Mouse (Mus musculus): ENCODE measurements around the gene Akr1a1. TPM values are rescaled to one million over a fixed set of nuclear protein-coding genes. Genes with fewer than 3 reads are reported as not detected.

Gene Akr1a1
- polyA plus RNA-seq, 1 experiment from 2014 or later, result 755 TPM

DNA sequence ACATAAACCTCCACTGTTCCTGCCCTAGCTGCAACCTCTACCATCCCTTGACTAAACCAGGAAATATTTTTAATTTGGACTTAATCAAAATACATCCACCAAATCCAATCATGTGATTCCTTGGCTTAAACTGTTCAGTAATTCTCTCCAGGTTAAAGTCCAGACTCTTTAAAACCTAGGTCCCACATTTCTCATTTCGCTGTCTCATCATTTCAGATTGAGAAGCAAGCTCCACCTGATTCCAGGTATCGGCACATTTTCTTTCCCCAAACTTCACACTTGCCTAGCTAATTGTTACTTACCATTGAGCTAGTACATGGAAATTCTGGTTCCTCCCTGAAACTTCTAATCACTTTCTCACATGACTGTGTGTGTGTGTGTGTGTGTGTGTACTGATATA lies 2.1 kb downstream of the Akr1a1 start:
- 87% methylated on average over 2 of the region's 2 CpGs for WGBS

DNA sequence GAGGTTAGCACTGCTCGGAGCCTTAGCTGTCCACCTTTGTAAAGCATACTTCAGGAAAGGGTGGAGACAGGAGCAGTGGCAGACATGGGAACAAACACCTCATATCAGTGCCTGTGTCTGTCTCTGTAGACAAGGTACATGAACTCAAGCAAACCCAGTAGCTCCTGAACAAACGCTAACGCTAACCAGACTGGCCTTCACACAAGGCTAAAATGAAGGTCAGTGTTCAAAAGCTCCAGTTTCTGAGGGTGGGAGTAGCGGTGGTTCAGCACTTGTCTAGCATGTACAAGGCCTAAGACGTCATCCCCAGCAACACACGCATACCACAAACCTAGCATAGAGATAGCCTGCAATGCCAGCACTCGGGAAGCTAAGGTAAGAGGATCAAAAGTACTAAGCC lies 5.9 kb downstream of the Akr1a1 start:
- Histone ChIP-seq H3K36me3 (ENCODE audit: control insufficient read depth, insufficient read depth, low read length) (peaks cover 10% of the 10 kb centered on the region), H3K4me2 (replicated peaks; ENCODE audit: low read depth) (no peak overlapping the region), H3K27ac (replicated peaks) (no peak overlapping the region; the same call in 1 of the 2 replicates), H3K4me1 (replicated peaks; ENCODE audit: control insufficient read depth, insufficient read depth) (no peaks in the 10 kb centered on the region), H3K9me3 (ENCODE audit: control insufficient read depth, low read length) (no peaks in the 10 kb centered on the region), H3K9ac (ENCODE audit: low read length) (no peak overlapping the region), H3K27me3 (ENCODE audit: control insufficient read depth, insufficient read depth, low read length) (no peaks in the 10 kb centered on the region), H3K4me3 (ENCODE audit: low read depth, low read length) (no peak overlapping the region)
- 71% methylated on average over 7 of the region's 7 CpGs for WGBS
- DNase-seq (ENCODE audit: low spot score), result no peak
- no peak for TF ChIP-seq CTCF (IDR thresholded peaks at IDR 0.05; ENCODE audit: low read depth)
- no peak for TF ChIP-seq EP300 (optimal IDR thresholded peaks at IDR 0.05)
- ATAC-seq (ENCODE audit: low FRiP score, low TSS enrichment), result peak; percentile 39; the same call in 1 of the 2 replicates

More for the DNA sequence above, 2.1 kb downstream of the Akr1a1 start:
- H3K4me2 ChIP-seq (replicated peaks; ENCODE audit: low read depth), result peak overlapping the region; percentile 69; the same call in 1 of the 2 replicates
- no peak for ATAC-seq (ENCODE audit: low FRiP score, low TSS enrichment)
- no peaks in the 10 kb centered on the region for H3K9me3 ChIP-seq (ENCODE audit: control insufficient read depth, low read length)
- no peaks in the 10 kb centered on the region for H3K4me1 ChIP-seq (replicated peaks; ENCODE audit: control insufficient read depth, insufficient read depth)
- no peak for TF ChIP-seq EP300 (optimal IDR thresholded peaks at IDR 0.05)
- TF ChIP-seq CTCF (IDR thresholded peaks at IDR 0.05; ENCODE audit: low read depth), result no peak
- no peak overlapping the region for H3K9ac ChIP-seq (ENCODE audit: low read length)
- no peak overlapping the region for H3K4me3 ChIP-seq (ENCODE audit: low read depth, low read length)
- H3K27ac ChIP-seq (replicated peaks), result no peak overlapping the region
- H3K27me3 ChIP-seq (ENCODE audit: control insufficient read depth, insufficient read depth, low read length), result no peaks in the 10 kb centered on the region
- H3K36me3 ChIP-seq (ENCODE audit: control insufficient read depth, insufficient read depth, low read length), result 0 out of 2 replicates have a peak, but pooled peaks cover 4% of the 10 kb centered on the region
- no peak for DNase-seq (ENCODE audit: low spot score)

DNA sequence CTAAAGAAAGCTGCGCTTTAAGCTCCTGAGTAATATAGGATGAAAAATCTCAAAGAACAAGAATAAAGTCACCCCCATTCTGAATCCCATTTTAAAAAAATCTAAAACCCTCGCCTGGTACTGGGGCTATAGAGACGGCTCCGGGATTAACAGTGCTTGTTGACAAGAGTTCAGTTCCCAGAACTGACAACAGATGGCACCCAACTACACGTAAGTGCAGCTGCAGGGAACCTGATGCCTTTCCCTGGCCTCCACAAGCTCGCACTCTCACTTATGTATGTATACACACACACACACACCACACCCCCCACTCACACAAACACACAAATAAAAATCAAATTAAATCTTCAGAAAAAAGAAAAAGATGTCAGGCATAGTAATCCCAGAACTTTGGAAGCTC lies 7.2 kb downstream of the Akr1a1 start:
- peaks cover 13% of the 10 kb centered on the region for H3K36me3 ChIP-seq (ENCODE audit: control insufficient read depth, insufficient read depth, low read length)
- H3K4me1 ChIP-seq (replicated peaks; ENCODE audit: control insufficient read depth, insufficient read depth), result no peaks in the 10 kb centered on the region
- H3K4me3 ChIP-seq (ENCODE audit: low read depth, low read length), result no peak overlapping the region
- H3K9me3 ChIP-seq (ENCODE audit: control insufficient read depth, low read length), result no peaks in the 10 kb centered on the region
- H3K9ac ChIP-seq (ENCODE audit: low read length), result no peak overlapping the region
- TF ChIP-seq CTCF (IDR thresholded peaks at IDR 0.05; ENCODE audit: low read depth), result peak; percentile 76
- no peak for TF ChIP-seq EP300 (optimal IDR thresholded peaks at IDR 0.05)
- no peak overlapping the region for H3K27ac ChIP-seq (replicated peaks)
- DNase-seq (ENCODE audit: low spot score) (peak; percentile 46), ATAC-seq (ENCODE audit: low FRiP score, low TSS enrichment) (peak; percentile 60)
- 42% methylated on average over 6 of the region's 6 CpGs for WGBS
- no peak overlapping the region for H3K4me2 ChIP-seq (replicated peaks; ENCODE audit: low read depth)
- H3K27me3 ChIP-seq (ENCODE audit: control insufficient read depth, insufficient read depth, low read length), result no peaks in the 10 kb centered on the region

DNA sequence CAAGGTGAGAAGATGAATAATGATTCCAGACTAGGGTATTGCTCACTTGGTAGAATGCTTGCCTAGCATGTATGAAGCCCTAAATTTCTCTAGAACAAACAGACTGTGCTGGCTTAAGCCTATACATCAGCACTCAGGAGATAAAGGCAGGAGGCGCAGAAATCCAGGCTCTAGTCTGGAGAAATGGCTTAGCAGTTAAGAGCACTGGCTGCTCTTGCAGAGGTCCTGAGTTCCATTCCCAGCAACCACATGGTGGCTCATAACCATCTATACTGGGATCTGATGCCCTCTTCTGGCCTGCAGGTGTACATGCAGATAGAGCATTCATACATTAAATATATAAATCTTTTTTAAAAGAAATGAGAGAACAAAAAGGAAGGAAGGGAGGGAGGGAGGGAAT lies 9.4 kb downstream of the Akr1a1 start:
- TF ChIP-seq CTCF (IDR thresholded peaks at IDR 0.05; ENCODE audit: low read depth) (peak; percentile 55), EP300 (optimal IDR thresholded peaks at IDR 0.05) (no peak)
- 100% methylated on average over 1 of the region's 1 CpGs for WGBS
- no peak for ATAC-seq (ENCODE audit: low FRiP score, low TSS enrichment)

DNA sequence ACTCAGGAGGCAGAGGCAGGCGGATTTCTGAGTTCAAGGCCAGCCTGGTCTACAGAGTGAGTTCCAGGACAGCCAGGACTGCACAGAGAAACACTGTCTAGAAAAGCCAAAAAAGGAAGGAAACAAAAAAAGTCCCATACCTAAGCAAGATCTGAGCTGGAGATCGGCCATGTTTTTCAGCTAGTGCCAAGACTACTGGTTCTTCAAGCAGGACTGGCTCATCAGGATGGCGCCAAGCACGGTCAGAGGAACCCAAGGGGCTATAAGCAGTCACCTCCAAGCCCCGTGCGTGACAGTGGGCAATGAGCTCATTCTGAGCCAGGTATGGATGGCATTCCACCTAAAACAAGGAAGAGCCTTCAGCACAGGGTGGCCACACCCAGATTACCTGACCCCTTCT lies 12.7 kb downstream of the Akr1a1 start:
- ATAC-seq (ENCODE audit: low FRiP score, low TSS enrichment), result peak; percentile 26; the same call in 1 of the 2 replicates

More for the DNA sequence above, 9.4 kb downstream of the Akr1a1 start:
- no peak overlapping the region for H3K4me3 ChIP-seq (ENCODE audit: low read depth, low read length)
- no peaks in the 10 kb centered on the region for H3K4me1 ChIP-seq (replicated peaks; ENCODE audit: control insufficient read depth, insufficient read depth)
- no peak for DNase-seq (ENCODE audit: low spot score)
- no peak overlapping the region for H3K27ac ChIP-seq (replicated peaks)
- H3K36me3 ChIP-seq (ENCODE audit: control insufficient read depth, insufficient read depth, low read length), result peaks cover 25% of the 10 kb centered on the region
- no peak overlapping the region for H3K4me2 ChIP-seq (replicated peaks; ENCODE audit: low read depth)
- H3K9ac ChIP-seq (ENCODE audit: low read length), result no peak overlapping the region
- H3K27me3 ChIP-seq (ENCODE audit: control insufficient read depth, insufficient read depth, low read length), result no peaks in the 10 kb centered on the region
- no peaks in the 10 kb centered on the region for H3K9me3 ChIP-seq (ENCODE audit: control insufficient read depth, low read length)

DNA sequence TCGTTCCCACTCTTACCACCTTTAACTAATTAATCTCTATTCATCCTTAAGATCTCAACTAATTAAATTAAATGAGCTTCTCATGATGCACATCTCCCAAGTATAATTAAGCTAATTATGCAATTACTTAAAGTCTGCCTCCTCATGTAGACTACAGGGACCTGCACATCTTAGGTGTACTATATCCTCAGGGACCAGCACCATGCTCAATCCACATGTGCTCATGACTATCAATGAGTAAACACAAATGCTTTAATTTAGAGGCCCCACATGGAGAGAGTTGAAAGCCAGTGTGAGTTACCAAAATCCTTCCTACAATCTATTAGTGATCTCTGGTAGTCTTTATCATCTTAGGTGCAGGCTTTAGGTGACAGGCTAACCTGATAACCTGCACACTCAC lies 16.3 kb downstream of the Akr1a1 start:
- Histone ChIP-seq H3K27ac (replicated peaks) (no peak overlapping the region), H3K4me1 (replicated peaks; ENCODE audit: control insufficient read depth, insufficient read depth) (no peaks in the 10 kb centered on the region), H3K36me3 (ENCODE audit: control insufficient read depth, insufficient read depth, low read length) (peaks cover 21% of the 10 kb centered on the region), H3K4me2 (replicated peaks; ENCODE audit: low read depth) (no peak overlapping the region), H3K9me3 (ENCODE audit: control insufficient read depth, low read length) (no peaks in the 10 kb centered on the region), H3K27me3 (ENCODE audit: control insufficient read depth, insufficient read depth, low read length) (no peaks in the 10 kb centered on the region), H3K9ac (ENCODE audit: low read length) (no peak overlapping the region), H3K4me3 (ENCODE audit: low read depth, low read length) (no peak overlapping the region)
- TF ChIP-seq CTCF (IDR thresholded peaks at IDR 0.05; ENCODE audit: low read depth) (no peak), EP300 (optimal IDR thresholded peaks at IDR 0.05) (no peak)
- no peak for DNase-seq (ENCODE audit: low spot score)
- ATAC-seq (ENCODE audit: low FRiP score, low TSS enrichment), result no peak
- whole genome bisulfite sequencing, result 93% methylated on average over 1 of the region's 1 CpGs

More for the DNA sequence above, 12.7 kb downstream of the Akr1a1 start:
- Histone ChIP-seq H3K4me2 (replicated peaks; ENCODE audit: low read depth) (no peak overlapping the region), H3K27ac (replicated peaks) (no peak overlapping the region), H3K27me3 (ENCODE audit: control insufficient read depth, insufficient read depth, low read length) (no peaks in the 10 kb centered on the region), H3K4me3 (ENCODE audit: low read depth, low read length) (no peak overlapping the region), H3K4me1 (replicated peaks; ENCODE audit: control insufficient read depth, insufficient read depth) (no peaks in the 10 kb centered on the region), H3K9me3 (ENCODE audit: control insufficient read depth, low read length) (no peaks in the 10 kb centered on the region), H3K36me3 (ENCODE audit: control insufficient read depth, insufficient read depth, low read length) (peaks cover 27% of the 10 kb centered on the region), H3K9ac (ENCODE audit: low read length) (no peak overlapping the region)
- DNase-seq (ENCODE audit: low spot score), result no peak
- 86% methylated on average over 6 of the region's 6 CpGs for WGBS
- TF ChIP-seq CTCF (IDR thresholded peaks at IDR 0.05; ENCODE audit: low read depth) (no peak), EP300 (optimal IDR thresholded peaks at IDR 0.05) (no peak)

All from stomach, postnatal 0 days (tissue).